Mouse (Mus musculus) inflammation-experienced regulatory T-cells, adult 6 months (primary cell): ENCODE results near the gene Nqo1. TPM values are rescaled to one million over a fixed set of nuclear protein-coding genes. Genes with fewer than 3 reads are reported as not detected.

Source experiments
- ATAC-seq: one replicate; pipeline ENCODE4 v1.8.0; 2017
- polyA plus RNA-seq, 3 experiments: library from polyadenylated mRNA; unstranded; fragments of 100-300 nt; shearing (Covaris generic); gene quantifications; one replicate each; pipeline ENCODE4 v1.2.1; 2017

Nqo1 gene
- polyA plus RNA-seq, 3 experiments from 2014 or later = 0.50 to 5.3 (median 0.94) TPM

GRCm38 (mm10) chr8:107404057-107404456 is 1.1 kb upstream of the Nqo1 start:
- ATAC-seq = no peak

GRCm38 (mm10) chr8:107401866-107402265 is 1.1 kb downstream of the Nqo1 start:
- no peak for ATAC-seq

- no peak for ATAC-seq
These were observed 3.5 kb downstream of the Nqo1 start for GRCm38 (mm10) chr8:107399495-107399894.

- ATAC-seq = no peak
These were observed 5.3 kb downstream of the Nqo1 start for GRCm38 (mm10) chr8:107397665-107398064.

GRCm38 (mm10) chr8:107396106-107396670 is 6.8 kb downstream of the Nqo1 start:
- no peak for ATAC-seq

- ATAC-seq = no peak
These were observed 7.6 kb downstream of the Nqo1 start for GRCm38 (mm10) chr8:107395397-107395796.

GRCm38 (mm10) chr8:107391136-107391516 is 11.9 kb downstream of the Nqo1 start:
- no peak for ATAC-seq

- no peak for ATAC-seq
These were observed 12.4 kb downstream of the Nqo1 start for GRCm38 (mm10) chr8:107390476-107391135.

- ATAC-seq = no peak
These were observed 13.4 kb downstream of the Nqo1 start for GRCm38 (mm10) chr8:107389557-107389956.

GRCm38 (mm10) chr8:107387861-107388260 is 15.1 kb downstream of the Nqo1 start:
- no peak for ATAC-seq

- ATAC-seq = no peak
These were observed 16.4 kb downstream of the Nqo1 start for GRCm38 (mm10) chr8:107386642-107387041.

- no peak for ATAC-seq
These were observed 16.8 kb downstream of the Nqo1 start for GRCm38 (mm10) chr8:107386171-107386570.

GRCm38 (mm10) chr8:107385063-107385462 is 17.9 kb downstream of the Nqo1 start:
- ATAC-seq = no peak

- ATAC-seq = no peak
These were observed 18.4 kb downstream of the Nqo1 start for GRCm38 (mm10) chr8:107384651-107385050.

GRCm38 (mm10) chr8:107382898-107383297 is 20.1 kb downstream of the Nqo1 start:
- ATAC-seq = no peak

- no peak for ATAC-seq
These were observed 21.3 kb downstream of the Nqo1 start for GRCm38 (mm10) chr8:107381666-107382065.

GRCm38 (mm10) chr8:107380734-107381133 is 22.3 kb downstream of the Nqo1 start:
- ATAC-seq = no peak

GRCm38 (mm10) chr8:107377346-107377745 is 25.7 kb downstream of the Nqo1 start:
- no peak for ATAC-seq

GRCm38 (mm10) chr8:107370311-107370710 is 32.7 kb downstream of the Nqo1 start:
- no peak for ATAC-seq

Other genes starting within 250 kb of the Nqo1 start
- gene Nfat5, start 109.7 kb downstream of the Nqo1 start, polyA plus RNA-seq = 10 to 100 TPM; 12.7 to 23.8 (median 21.3) TPM
- gene Nob1, start 21.8 kb upstream of the Nqo1 start, polyA plus RNA-seq = 10 to 100 TPM; 46.3 to 77.0 (median 59.8) TPM
- 100 to 1,000 TPM in 2 of 3 experiments, 10 to 100 TPM in 1; 95.1 to 126 (median 115) TPM for gene Wwp2, start 33.2 kb upstream of the Nqo1 start, polyA plus RNA-seq
- 100 to 1,000 TPM; 112 to 157 (median 126) TPM for gene Psmd7, start 185.3 kb upstream of the Nqo1 start, polyA plus RNA-seq